Mouse (Mus musculus): Measurements from ENCODE around the gene Oasl2. TPM values are rescaled to one million over a fixed set of nuclear protein-coding genes. Genes with fewer than 3 reads are reported as not detected.
"Not testable (repeated sequence)": the region's sequence is repeated elsewhere in the genome, so short reads cannot be mapped to it uniquely, and the experiment has no call there.

Gene Oasl2
- polyA plus RNA-seq, 1 experiment from 2014 or later: 3.0 TPM

DNA sequence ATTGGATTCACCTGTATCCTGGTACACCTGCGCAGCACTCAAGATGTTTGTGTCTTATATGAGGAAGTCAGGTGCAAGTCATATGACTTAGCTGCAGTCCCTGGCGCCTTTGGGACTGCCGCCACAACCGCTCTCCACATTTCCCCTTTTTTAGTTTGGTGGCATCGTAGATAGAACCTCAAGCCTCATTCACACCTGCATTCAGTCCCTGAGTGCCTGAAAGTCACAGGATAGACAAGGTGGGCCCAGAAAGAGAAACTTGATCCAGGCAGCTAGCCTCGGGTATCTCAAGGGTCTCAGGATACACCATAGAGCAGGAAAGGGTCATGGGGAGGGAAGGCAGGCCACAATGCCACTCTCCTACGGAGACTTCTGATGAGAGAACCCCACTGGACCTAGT, 14.4 kb upstream of the Oasl2 start:
- 89% methylated on average over 6 of the region's 7 CpGs for WGBS
- not testable (repeated sequence) for H3K36me3 ChIP-seq; ATAC-seq (ENCODE audit: insufficient number of reproducible peaks, insufficient read depth, low FRiP score, low TSS enrichment, low read depth); H3K27me3 ChIP-seq; H3K27ac ChIP-seq; H3K9me3 ChIP-seq; H3K4me2 ChIP-seq; H3K4me3 ChIP-seq; H3K4me1 ChIP-seq; H3K9ac ChIP-seq

DNA sequence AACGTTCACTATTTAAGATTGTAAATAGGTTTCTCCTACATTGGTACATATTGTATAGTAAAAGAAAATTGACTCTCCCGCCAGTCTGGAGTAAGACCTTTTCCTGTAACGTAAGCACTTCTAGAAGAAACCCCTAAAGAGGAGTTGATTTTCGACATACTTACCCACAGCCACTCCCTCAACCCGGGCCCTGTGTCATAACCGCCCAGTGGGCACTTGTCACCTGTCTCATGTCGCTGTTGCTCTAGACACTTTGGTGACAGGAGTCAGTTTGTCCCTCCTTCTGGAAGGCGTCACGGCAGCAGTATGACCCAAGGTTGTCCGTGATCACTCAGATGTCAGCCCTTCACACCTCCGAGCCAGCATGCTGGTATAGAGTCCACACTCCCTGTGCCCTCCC, 13.7 kb upstream of the Oasl2 start:
- 86% methylated on average over 11 of the region's 11 CpGs for WGBS
- Histone ChIP-seq H3K9ac (no peak overlapping the region), H3K27me3 (no peaks in the 10 kb centered on the region), H3K36me3 (no peaks in the 10 kb centered on the region), H3K4me3 (no peak overlapping the region), H3K9me3 (no peaks in the 10 kb centered on the region), H3K4me2 (no peak overlapping the region), H3K4me1 (peaks cover 2% of the 10 kb centered on the region; the same call in 1 of the 2 replicates), H3K27ac (no peak overlapping the region)
- ATAC-seq (ENCODE audit: insufficient number of reproducible peaks, insufficient read depth, low FRiP score, low TSS enrichment, low read depth): no peak

DNA sequence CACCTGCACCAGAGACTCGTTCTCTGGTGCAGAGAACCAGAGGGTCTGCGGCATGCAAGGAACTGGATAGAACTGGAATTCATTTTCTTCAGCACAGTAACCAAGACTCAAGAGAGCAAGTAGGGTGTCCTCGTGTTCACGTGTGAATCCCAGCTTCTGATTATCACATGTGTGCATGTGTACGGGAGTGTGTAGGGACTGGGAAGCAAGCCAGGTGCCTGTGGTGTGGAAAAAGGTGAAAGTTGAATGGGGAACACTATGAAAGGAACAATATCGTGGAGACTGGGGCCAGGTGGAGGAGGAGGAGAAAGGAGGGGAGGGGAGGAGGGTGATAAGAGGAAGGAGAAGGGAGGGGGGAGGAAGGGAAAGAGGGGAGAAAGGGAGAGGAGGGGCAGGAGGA, 9.9 kb upstream of the Oasl2 start:
- no peak for ATAC-seq (ENCODE audit: insufficient number of reproducible peaks, insufficient read depth, low FRiP score, low TSS enrichment, low read depth)
- Histone ChIP-seq H3K27me3 (no peaks in the 10 kb centered on the region), H3K4me2 (no peak overlapping the region), H3K36me3 (no peaks in the 10 kb centered on the region), H3K4me3 (no peak overlapping the region), H3K9me3 (no peaks in the 10 kb centered on the region), H3K4me1 (peaks cover 8% of the 10 kb centered on the region; the same call in 1 of the 2 replicates), H3K9ac (no peak overlapping the region), H3K27ac (no peak overlapping the region)
- 81% methylated on average over 6 of the region's 6 CpGs for WGBS

DNA sequence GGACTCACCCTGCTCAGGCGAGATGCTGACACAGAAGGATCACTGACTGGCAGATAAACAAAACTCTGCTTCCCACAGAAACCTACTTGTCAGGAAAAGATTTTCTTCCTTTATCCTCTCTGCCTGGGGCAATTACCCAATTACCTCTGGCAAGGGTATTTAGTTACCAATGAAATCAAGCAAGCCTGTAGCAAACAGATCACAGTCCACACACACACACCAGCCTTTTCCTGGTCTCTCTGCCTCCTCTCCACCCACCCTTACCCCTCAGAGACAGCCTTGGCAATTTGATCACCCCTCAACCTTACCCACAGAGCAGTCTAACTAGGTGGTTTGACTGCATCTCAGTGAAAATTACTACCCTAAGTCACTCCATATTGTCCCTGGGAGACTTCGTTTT, 7.7 kb upstream of the Oasl2 start:
- WGBS: 40% methylated on average over 2 of the region's 2 CpGs
- ATAC-seq (ENCODE audit: insufficient number of reproducible peaks, insufficient read depth, low FRiP score, low TSS enrichment, low read depth): 0 out of 2 replicates have a peak, but pooled peaks have one; percentile 59
- peak overlapping the region; percentile 33; the same call in 1 of the 2 replicates for H3K27ac ChIP-seq
- H3K9ac ChIP-seq: no peak overlapping the region
- no peaks in the 10 kb centered on the region for H3K36me3 ChIP-seq
- H3K9me3 ChIP-seq: no peaks in the 10 kb centered on the region
- H3K4me3 ChIP-seq: no peak overlapping the region
- H3K27me3 ChIP-seq: no peaks in the 10 kb centered on the region
- peaks cover 8% of the 10 kb centered on the region; the same call in 1 of the 2 replicates for H3K4me1 ChIP-seq
- H3K4me2 ChIP-seq: no peak overlapping the region

DNA sequence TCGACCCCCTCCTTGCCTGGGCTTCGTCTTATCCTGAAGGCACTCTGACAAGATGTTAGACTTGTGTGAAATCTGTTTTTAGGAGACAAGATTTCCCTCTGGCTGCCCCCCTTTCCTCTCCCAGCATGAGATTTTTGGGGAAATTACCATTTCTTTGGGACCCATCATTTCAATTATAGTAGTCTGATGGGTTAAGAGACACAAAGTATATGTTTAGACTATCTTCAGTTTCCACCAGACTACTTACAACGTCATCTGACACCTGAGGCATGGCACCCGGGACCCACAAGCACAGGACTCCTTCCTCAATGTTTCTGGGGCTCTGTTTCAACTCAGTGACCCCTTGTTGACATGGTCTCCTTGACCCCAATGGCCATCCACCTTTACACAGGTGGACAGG, 1.2 kb upstream of the Oasl2 start:
- Histone ChIP-seq H3K9me3 (no peaks in the 10 kb centered on the region), H3K9ac (no peak overlapping the region), H3K4me1 (peaks cover 9% of the 10 kb centered on the region), H3K27ac (no peak overlapping the region), H3K4me2 (no peak overlapping the region), H3K36me3 (no peaks in the 10 kb centered on the region), H3K4me3 (no peak overlapping the region), H3K27me3 (no peaks in the 10 kb centered on the region)
- 83% methylated on average over 4 of the region's 4 CpGs for WGBS
- ATAC-seq (ENCODE audit: insufficient number of reproducible peaks, insufficient read depth, low FRiP score, low TSS enrichment, low read depth): no peak

DNA sequence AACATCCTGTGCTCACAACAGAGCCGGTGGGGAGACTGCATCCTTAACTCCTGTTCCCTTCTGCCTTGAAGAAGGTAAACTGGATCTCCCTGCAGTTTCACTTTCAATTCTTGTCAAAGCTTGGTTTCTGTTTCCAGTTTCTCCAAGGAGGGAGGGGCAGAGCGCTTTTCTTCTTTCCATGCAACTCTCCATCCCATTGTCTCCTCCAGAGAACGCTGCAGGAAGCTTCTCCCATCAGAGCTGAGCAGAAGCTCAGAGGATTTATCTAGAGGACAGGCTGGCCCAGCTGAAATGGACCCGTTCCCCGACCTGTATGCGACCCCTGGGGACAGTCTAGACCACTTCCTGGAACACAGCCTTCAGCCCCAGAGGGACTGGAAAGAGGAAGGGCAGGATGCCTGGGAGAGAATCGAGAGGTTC, 648 bp downstream of the Oasl2 start:
- WGBS: 9% methylated on average over 7 of the region's 7 CpGs
- Histone ChIP-seq H3K4me2 (peak overlapping the region; percentile 47), H3K4me3 (peak overlapping the region; percentile 18), H3K9me3 (no peaks in the 10 kb centered on the region), H3K36me3 (no peaks in the 10 kb centered on the region), H3K9ac (peak overlapping the region; percentile 61), H3K27ac (no peak overlapping the region), H3K27me3 (no peaks in the 10 kb centered on the region), H3K4me1 (peaks cover 9% of the 10 kb centered on the region)
- no peak for ATAC-seq (ENCODE audit: insufficient number of reproducible peaks, insufficient read depth, low FRiP score, low TSS enrichment, low read depth)

DNA sequence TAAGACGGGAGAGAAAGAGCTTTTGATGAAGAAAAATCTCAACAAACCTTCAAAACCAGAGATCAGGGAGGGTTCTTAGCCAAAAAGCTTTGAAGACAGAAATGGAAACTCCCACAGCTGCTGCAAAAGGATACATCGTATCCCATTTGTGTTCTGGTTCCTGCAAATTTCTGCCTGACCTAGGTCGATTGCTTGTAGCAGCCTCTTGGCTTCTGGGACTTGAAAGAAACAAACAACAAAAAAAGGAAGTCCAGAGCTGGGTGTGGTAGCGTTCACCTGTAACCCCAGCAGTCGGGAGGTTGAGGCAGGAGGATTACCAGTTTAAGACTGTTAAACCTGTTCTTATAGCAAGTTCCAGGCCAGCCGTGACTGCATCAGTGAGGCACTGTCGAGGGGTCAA, 2.1 kb downstream of the Oasl2 start:
- no peak overlapping the region for H3K4me2 ChIP-seq
- ATAC-seq (ENCODE audit: insufficient number of reproducible peaks, insufficient read depth, low FRiP score, low TSS enrichment, low read depth): no peak
- 71% methylated on average over 7 of the region's 7 CpGs for WGBS
- no peak overlapping the region for H3K4me3 ChIP-seq
- H3K9me3 ChIP-seq: no peaks in the 10 kb centered on the region
- H3K27ac ChIP-seq: no peak overlapping the region
- no peaks in the 10 kb centered on the region for H3K36me3 ChIP-seq
- peaks cover 9% of the 10 kb centered on the region for H3K4me1 ChIP-seq
- H3K27me3 ChIP-seq: no peaks in the 10 kb centered on the region
- H3K9ac ChIP-seq: no peak overlapping the region

DNA sequence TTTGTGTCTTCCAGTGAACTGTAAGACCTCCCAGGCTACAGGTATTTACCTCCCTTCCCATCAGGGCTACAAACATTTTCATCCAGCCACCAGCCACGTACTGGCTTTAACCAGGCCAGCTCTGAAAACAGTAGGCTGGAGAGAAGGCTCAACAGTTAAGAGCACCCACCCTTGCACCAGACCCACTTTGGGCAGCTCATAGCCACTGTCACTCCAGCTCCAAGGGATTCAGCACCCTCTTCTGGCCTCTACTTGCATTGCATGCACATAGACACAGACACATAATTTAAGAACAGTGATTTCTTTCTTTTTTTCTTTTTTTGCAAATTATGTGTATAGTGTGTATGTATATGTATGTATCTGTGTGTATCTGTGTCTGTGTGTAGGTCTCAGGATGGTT, 5.7 kb downstream of the Oasl2 start:
- no peak for ATAC-seq (ENCODE audit: insufficient number of reproducible peaks, insufficient read depth, low FRiP score, low TSS enrichment, low read depth)
- H3K9me3 ChIP-seq: no peaks in the 10 kb centered on the region
- no peaks in the 10 kb centered on the region for H3K27me3 ChIP-seq
- H3K4me1 ChIP-seq: peaks cover 5% of the 10 kb centered on the region
- no peaks in the 10 kb centered on the region for H3K36me3 ChIP-seq
- 29% methylated on average over 1 of the region's 1 CpGs for WGBS
- no peak overlapping the region for H3K9ac ChIP-seq
- no peak overlapping the region for H3K27ac ChIP-seq
- H3K4me2 ChIP-seq: no peak overlapping the region
- no peak overlapping the region for H3K4me3 ChIP-seq

DNA sequence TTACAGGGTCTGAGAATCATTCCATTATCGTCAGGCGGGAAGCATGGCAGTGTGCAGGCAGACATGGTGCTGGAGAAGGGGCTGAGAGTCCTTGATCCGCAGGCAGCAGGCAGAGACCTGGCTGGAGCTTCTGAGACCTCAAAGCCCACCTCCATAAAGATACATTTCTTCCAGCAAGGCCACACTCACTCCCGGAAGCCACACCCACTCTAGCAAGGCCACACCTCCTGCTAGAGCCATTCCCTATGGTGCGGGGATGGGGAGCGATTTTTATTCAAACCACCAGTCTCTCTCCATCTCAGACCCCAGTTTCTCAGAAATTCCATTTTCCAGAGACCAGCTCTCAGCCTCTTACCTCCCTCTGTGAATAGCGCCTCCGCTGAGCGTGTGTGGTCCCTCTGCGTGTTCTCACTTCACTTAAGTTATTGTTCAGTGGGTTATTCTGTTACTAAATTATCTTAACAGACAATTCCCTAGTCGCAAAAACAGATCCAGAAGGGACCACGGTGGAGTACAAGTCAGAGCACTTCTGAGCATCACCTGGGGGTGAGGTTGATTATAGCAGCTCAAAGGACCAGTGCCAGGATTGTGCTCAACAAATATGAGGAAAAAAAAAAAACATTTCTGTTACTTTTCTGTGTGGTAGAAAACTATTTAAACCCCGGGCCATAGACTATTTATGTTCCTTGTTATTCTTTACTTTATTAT, 12.0 kb downstream of the Oasl2 start:
- H3K36me3 ChIP-seq: no peaks in the 10 kb centered on the region
- no peak overlapping the region for H3K9ac ChIP-seq
- H3K27me3 ChIP-seq: no peaks in the 10 kb centered on the region
- H3K9me3 ChIP-seq: no peaks in the 10 kb centered on the region
- 46% methylated on average over 13 of the region's 13 CpGs for WGBS
- no peak for ATAC-seq (ENCODE audit: insufficient number of reproducible peaks, insufficient read depth, low FRiP score, low TSS enrichment, low read depth)
- no peak overlapping the region for H3K4me3 ChIP-seq
- no peak overlapping the region for H3K27ac ChIP-seq
- H3K4me2 ChIP-seq: 0 out of 2 replicates have a peak overlapping the region, but pooled peaks have one; percentile 14
- no peaks in the 10 kb centered on the region for H3K4me1 ChIP-seq

DNA sequence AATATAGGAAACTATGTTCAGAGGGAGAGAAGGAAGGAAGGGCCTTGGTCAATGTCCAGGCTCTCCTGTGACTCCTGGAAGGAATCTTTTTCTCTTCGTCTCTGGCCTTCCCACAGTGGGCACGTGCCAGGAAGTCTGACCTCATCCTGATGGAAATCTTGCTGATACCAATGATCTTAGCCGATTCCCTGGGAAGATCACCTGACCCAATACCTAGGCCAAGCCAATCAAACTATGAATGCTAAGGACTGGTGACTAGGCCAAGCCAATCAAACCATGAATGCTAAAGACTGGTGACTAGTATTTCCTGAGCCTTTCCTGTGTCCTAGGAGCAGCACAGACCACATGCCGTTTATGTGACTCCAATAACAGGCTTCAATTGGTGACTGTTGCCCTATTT, 16.9 kb downstream of the Oasl2 start:
- Histone ChIP-seq H3K4me3 (no peak overlapping the region), H3K27me3 (no peaks in the 10 kb centered on the region), H3K4me2 (no peak overlapping the region), H3K36me3 (no peaks in the 10 kb centered on the region), H3K9ac (no peak overlapping the region), H3K9me3 (no peaks in the 10 kb centered on the region), H3K27ac (no peak overlapping the region), H3K4me1 (0 out of 2 replicates have a peak, but pooled peaks cover 7% of the 10 kb centered on the region)
- 65% methylated on average over 4 of the region's 4 CpGs for WGBS
- no peak for ATAC-seq (ENCODE audit: insufficient number of reproducible peaks, insufficient read depth, low FRiP score, low TSS enrichment, low read depth)

DNA sequence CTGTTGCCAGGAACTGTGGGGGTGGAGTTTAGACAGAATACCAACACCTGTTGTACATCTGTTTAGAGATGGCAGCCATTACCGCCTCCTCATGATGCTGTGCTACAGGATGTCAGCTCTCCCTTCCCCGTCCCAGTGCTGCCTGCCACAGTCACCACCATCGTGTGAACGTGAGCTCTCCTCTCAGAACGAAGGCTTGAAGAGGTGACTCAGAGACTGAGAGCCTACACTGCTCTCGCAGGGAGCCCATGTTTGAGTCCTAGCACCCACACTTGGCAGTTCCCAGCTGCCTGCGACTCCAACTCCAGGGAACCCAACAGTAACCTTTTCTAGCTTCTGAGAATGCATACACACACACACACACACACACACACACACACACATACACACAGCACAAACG, 18.1 kb downstream of the Oasl2 start:
- H3K9me3 ChIP-seq: no peaks in the 10 kb centered on the region
- no peak overlapping the region for H3K4me2 ChIP-seq
- 68% methylated on average over 8 of the region's 8 CpGs for WGBS
- H3K4me3 ChIP-seq: no peak overlapping the region
- H3K9ac ChIP-seq: no peak overlapping the region
- H3K27me3 ChIP-seq: no peaks in the 10 kb centered on the region
- ATAC-seq (ENCODE audit: insufficient number of reproducible peaks, insufficient read depth, low FRiP score, low TSS enrichment, low read depth): no peak; the same call in 1 of the 2 replicates
- 0 out of 2 replicates have a peak, but pooled peaks cover 7% of the 10 kb centered on the region for H3K4me1 ChIP-seq
- H3K36me3 ChIP-seq: no peaks in the 10 kb centered on the region
- H3K27ac ChIP-seq: no peak overlapping the region

DNA sequence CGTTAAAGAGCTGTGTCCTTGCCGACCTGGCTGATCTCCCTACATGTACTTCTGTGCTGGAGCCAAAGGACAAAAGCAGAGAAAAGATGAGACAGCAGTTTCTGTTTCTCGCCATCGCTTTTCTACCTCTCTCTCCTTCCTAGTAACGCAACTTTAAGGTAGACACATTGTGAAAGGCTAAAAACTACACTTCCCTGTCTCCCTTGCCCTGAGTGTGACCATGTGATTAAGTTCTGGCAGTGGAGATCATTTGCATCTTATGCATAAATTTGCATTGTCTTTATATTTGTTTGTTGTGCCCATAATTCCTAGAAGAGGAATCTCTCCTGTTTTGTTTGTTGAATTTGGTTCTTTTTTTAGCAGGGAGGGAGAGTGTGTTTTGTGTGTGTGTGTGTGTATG, 19.1 kb downstream of the Oasl2 start:
- H3K9me3 ChIP-seq: no peaks in the 10 kb centered on the region
- no peak overlapping the region for H3K9ac ChIP-seq
- no peaks in the 10 kb centered on the region for H3K36me3 ChIP-seq
- H3K4me1 ChIP-seq: 0 out of 2 replicates have a peak, but pooled peaks cover 7% of the 10 kb centered on the region
- H3K4me2 ChIP-seq: no peak overlapping the region
- H3K4me3 ChIP-seq: no peak overlapping the region
- no peak overlapping the region for H3K27ac ChIP-seq
- 75% methylated on average over 5 of the region's 5 CpGs for WGBS
- no peak for ATAC-seq (ENCODE audit: insufficient number of reproducible peaks, insufficient read depth, low FRiP score, low TSS enrichment, low read depth)
- no peaks in the 10 kb centered on the region for H3K27me3 ChIP-seq

All from embryonic facial prominence, embryonic 13.5 days (tissue).